Mouse (Mus musculus): ENCODE data around the gene Cblc. TPM values are rescaled to one million over a fixed set of nuclear protein-coding genes. Genes with fewer than 3 reads are reported as not detected.

Cblc gene
- total RNA-seq, 2 experiments from 2014 or later = not detected

DNA sequence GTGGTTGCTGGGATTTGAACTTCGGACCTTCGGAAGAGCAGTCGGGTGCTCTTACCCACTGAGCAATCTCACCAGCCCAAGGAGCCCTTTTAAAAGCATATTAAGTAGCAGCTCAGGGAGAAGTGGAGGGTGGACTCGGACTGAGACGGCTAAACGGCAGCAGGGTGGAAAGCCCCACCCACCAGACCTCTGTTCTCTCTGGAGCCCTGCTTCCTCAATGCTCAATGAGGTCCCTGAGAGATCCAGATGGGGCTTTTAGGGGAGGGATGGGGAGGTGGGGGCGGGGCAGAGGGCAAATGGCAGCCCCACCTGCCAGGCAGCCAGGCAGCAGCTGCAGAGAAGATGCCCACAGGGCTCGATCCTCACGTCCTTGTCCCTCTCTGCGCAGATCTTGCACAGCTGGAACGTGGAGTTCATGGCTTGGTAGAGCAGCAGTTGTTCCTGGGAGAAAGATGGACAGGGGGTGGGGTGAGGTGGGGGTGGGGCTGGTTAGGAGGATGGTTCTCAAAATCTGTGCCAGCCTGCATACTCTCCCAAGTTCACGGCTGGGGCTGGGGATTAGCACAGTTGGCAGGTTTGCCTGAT lies 10.6 kb downstream of the Cblc start:
- no peak for DNase-seq (ENCODE audit: extremely low spot score in 1 of 2, low spot score in 1 of 2)

DNA sequence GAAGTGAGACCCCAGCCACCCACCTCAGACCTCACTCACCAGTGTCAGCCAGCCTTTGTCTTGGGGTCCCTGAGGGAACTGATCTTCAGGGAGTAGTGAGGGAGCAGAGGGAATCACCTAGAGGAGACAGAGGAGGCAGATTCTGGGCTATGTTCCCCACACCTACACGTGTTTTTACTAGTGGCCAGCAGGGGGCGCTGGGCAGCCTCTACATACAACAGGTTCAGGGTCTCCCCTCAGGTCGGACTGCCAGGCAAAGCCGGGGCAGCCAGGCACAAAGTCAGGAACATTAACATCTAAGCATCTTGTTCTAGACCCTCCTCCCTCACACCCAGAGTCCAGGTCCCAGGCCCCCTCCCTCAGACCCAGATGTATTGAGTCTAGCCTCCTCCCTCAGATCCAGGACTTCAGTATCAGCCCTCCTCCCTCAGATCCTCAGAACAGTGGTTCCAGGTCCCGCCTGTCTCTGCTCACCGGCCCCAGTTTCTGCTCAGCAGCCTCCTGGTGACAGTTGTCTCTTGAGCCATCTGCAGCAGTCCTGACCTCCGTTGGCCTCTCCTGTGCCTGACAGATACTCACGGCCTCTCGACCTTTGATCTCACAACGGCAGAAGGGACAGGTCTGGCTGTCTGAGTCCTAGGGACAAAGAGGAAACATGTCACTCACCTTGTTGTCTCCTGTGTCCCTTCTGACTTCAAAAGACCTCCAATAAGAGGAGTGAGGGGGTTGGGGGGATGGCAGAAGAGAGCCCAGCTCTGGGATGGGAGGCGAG lies 11.7 kb downstream of the Cblc start:
- no peak for DNase-seq (ENCODE audit: extremely low spot score in 1 of 2, low spot score in 1 of 2)

- DNase-seq (ENCODE audit: extremely low spot score in 1 of 2, low spot score in 1 of 2) = no peak
These were observed 13.0 kb downstream of the Cblc start for GRCm38 (mm10) chr7:19783630-19784029.

DNA sequence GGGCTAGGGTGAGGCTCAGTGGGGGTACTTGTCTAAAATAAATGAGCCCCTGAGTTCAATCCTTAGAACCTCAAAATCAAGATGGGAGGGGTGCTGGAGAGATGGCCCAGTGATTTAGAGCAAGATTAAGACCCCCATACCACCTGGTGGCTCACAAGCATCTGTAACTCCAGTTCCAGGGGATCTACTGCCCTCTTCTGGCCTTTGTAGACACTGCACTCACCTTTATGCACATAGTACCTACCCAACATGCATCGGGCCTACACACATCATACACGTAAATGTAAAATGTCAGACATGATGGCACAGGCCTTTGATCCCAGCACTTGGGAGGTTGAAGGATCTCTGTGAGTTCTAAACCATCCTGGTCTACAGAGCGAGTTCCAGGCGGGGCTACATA lies 14.0 kb downstream of the Cblc start:
- no peak for DNase-seq (ENCODE audit: extremely low spot score in 1 of 2, low spot score in 1 of 2)

GRCm38 (mm10) chr7:19781741-19782140 lies 14.9 kb downstream of the Cblc start:
- DNase-seq (ENCODE audit: extremely low spot score in 1 of 2, low spot score in 1 of 2) = no peak

DNA sequence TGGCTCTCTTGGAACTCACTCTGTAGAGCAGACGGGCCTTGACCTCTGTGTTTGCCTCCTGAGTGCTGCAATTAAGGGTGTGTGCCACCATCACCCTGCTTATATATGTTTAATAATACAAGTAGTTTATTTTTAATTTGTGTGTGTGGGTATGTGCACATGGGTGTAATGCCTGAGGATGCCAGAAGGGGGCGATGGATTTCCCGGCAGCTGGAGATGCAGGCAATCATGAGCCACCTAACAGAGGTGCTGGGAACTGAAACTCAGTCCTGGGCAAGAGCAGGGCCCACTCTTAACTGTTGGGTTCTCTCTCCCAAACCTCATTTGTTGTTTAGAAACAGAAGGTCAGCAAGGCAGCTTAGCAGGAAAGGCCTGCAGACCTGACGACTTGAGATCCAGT lies 16.7 kb downstream of the Cblc start:
- no peak for DNase-seq (ENCODE audit: extremely low spot score in 1 of 2, low spot score in 1 of 2)

DNA sequence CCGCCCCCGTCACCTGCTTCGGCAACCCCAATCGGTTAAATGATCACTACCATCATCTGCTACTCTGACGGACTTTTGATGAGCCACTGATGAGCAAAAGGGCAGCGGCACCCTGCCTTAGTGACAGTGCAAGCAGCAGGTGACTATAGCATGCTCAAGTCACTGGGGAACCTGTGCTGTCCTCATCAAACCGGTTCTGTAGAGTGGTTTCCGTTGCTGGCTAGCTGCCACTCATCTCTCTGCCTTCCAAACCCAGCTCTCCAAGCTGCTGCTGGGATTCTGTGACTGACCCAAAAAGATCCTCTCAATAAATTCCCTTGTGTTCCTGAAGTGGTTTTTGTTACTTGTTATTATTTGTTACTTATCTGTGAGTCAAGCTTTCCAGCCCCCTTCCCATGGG lies 18.0 kb downstream of the Cblc start:
- no peak for DNase-seq (ENCODE audit: extremely low spot score in 1 of 2, low spot score in 1 of 2)

DNA sequence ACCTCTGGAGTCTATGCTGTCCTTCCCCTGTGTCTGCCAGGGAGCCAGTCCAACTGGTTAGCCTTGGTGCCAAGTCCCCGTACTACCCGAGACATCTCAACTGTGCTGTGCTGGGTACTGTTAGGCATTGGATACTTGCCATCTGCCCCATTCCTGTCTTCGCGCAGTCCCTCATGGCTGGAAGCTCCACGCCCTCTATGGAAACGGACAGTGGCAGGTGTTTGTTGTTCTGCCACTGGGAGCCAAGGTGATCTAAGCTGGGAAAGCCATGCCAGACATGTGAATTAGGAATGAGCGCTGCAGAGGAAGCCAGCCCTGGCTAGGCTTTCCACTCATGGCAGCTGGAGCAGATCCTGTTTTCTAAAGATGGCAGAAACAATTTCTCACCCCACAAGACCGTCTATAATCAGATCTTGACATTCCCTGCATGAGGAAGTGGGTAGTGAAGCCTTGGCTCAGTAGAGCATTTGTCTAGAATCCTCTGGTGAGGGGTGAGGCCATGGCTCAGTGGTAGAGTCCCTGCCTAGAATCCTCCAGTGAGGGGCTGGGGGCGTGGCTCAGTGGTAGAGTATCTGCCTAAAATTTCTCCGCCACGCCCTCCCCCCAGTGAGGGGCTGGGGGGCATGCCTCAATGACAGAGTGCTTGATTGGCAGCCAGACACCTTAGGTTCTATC lies 19.4 kb downstream of the Cblc start:
- DNase-seq (ENCODE audit: extremely low spot score in 1 of 2, low spot score in 1 of 2) = no peak

- no peak for DNase-seq (ENCODE audit: extremely low spot score in 1 of 2, low spot score in 1 of 2)
These were observed 24.9 kb downstream of the Cblc start for GRCm38 (mm10) chr7:19771682-19772081.

- no peak for DNase-seq (ENCODE audit: extremely low spot score in 1 of 2, low spot score in 1 of 2)
These were observed 25.6 kb downstream of the Cblc start, which contains the start of gene Bcam for GRCm38 (mm10) chr7:19770984-19771391. TSS of gene Bcam (minus strand) at chr7:19771016.

GRCm38 (mm10) chr7:19770375-19770754 lies 26.2 kb downstream of the Cblc start:
- peak in 1 of 2 experiments; percentile 57 for DNase-seq (ENCODE audit: extremely low spot score in 1 of 2, low spot score in 1 of 2)

GRCm38 (mm10) chr7:19769434-19770374 lies 26.9 kb downstream of the Cblc start:
- DNase-seq (ENCODE audit: extremely low spot score in 1 of 2, low spot score in 1 of 2) = no peak

DNA sequence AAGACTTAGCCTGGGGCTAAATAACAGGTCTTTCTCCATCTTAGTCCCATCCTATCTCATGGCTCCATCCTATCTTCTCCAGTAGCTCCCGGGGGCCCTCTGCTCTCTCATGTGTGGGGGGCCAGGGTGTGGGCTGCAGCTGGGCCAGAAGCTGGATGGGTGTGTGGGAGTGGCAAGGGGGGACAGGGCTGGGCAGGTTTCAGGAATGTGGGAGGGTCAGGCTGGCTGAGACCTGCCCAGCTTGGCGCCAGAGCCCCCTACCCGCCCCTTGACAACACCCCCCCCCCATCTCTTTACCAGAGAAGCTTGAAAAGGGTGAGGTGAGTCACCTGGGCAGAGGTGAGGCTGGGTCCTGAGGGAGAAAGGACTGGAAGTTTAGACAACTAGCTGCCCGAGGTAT lies 27.6 kb downstream of the Cblc start:
- DNase-seq (ENCODE audit: extremely low spot score in 1 of 2, low spot score in 1 of 2) = no peak

- DNase-seq (ENCODE audit: extremely low spot score in 1 of 2, low spot score in 1 of 2) = no peak
These were observed 28.4 kb downstream of the Cblc start for GRCm38 (mm10) chr7:19768251-19768650.

GRCm38 (mm10) chr7:19764581-19764980 lies 32.0 kb downstream of the Cblc start:
- DNase-seq (ENCODE audit: extremely low spot score in 1 of 2, low spot score in 1 of 2) = no peak

- no peak for DNase-seq (ENCODE audit: extremely low spot score in 1 of 2, low spot score in 1 of 2)
These were observed 32.7 kb downstream of the Cblc start for GRCm38 (mm10) chr7:19763829-19764477.

- DNase-seq (ENCODE audit: extremely low spot score in 1 of 2, low spot score in 1 of 2) = no peak
These were observed 34.3 kb downstream of the Cblc start for GRCm38 (mm10) chr7:19762283-19762682.

GRCm38 (mm10) chr7:19760021-19760420 lies 36.6 kb downstream of the Cblc start:
- no peak for DNase-seq (ENCODE audit: extremely low spot score in 1 of 2, low spot score in 1 of 2)

GRCm38 (mm10) chr7:19758623-19759022 lies 38.0 kb downstream of the Cblc start:
- no peak for DNase-seq (ENCODE audit: extremely low spot score in 1 of 2, low spot score in 1 of 2)
